ENCODE assay signal across 14 mouse cellular contexts in the genomic region with DNA sequence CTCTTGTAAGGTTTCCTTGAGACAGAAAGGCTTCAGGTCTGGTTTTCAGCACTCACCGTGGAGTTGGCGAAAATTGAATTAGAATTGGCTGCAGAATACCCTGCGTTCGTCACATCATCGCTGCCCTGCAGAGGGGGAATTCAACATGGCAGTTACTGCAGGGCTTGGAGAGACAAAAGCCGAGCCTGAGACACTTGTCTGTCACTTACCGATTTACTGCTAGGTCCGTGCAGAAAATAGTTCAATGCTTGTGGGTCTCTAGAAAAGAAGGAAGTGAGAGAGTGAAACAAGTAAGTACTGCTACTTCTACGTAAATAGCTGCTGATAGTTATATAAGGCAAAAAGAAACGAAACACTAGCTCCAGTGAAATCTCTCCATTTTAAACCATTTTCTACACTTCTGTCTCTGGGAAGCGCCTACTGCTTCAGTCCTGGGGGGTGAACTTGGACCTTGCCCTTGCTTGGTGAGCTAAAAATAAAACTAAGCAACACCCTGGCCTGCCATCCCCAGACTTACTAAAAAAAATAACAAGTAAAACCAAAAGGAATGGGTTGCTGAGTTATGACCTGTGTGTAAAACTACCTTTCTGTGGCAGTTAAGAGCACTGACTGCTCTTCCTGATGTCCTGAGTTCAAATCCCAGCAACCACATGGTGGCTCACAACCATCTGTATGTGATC. TPM values are rescaled to one million over a fixed set of nuclear protein-coding genes. Genes with fewer than 3 reads are reported as not detected.
A peak's percentile ranks its signal among the peaks of the same experiment; 100 is the strongest.
DNase-seq lines count a peak whose midpoint lies in the region; ATAC-seq and TF ChIP-seq lines count a peak whose summit lies in the region.
"Had no signal": no experiment of that assay in that cellular context is flagged by ENCODE, and none has a peak within 500 bp of the region (broad histone marks: within the 10 kb centered on the region; RNA-seq: fewer than 3 reads in every experiment).

No protein-coding gene starts in this region.

- peaks cover 40% of the 10 kb centered on the region for H3K36me3 ChIP-seq in megakaryocyte, embryonic 14.5 days (replicated peaks; ENCODE audit: low read length)
- H3K36me3 ChIP-seq in midbrain, embryonic 11.5 days (ENCODE audit: control insufficient read depth, insufficient read depth, low read length): peaks cover 1% of the 10 kb centered on the region; the same call in 1 of the 2 replicates

- H3K4me3 ChIP-seq in bone marrow, adult 2 months (replicated peaks; ENCODE audit: control insufficient read depth, low read depth, low read length): peak overlapping the region; percentile 37
- H3K4me3 ChIP-seq in megakaryocyte, embryonic 14.5 days (replicated peaks): peak overlapping the region; percentile 51
- no peak overlapping the region for H3K4me3 ChIP-seq in lung, adult 2 months (replicated peaks; ENCODE audit: extremely low read depth, low read depth, low read length)
- no peak overlapping the region for H3K4me3 ChIP-seq in midbrain, embryonic 11.5 days (ENCODE audit: low read depth, low read length)
- H3K4me3 ChIP-seq: embryonic facial prominence, embryonic 13.5 days; forebrain, embryonic 12.5 days; limb, embryonic 15.5 days had no signal

- H3K9me3 ChIP-seq in megakaryocyte, embryonic 14.5 days: no peaks in the 10 kb centered on the region
- H3K9me3 ChIP-seq in midbrain, embryonic 11.5 days (ENCODE audit: control insufficient read depth, low read length): no peaks in the 10 kb centered on the region
- H3K9me3 ChIP-seq: embryonic facial prominence, embryonic 13.5 days; forebrain, embryonic 12.5 days; limb, embryonic 15.5 days had no signal

- no peak for TF ChIP-seq CTCF in bone marrow, adult 2 months (IDR thresholded peaks at IDR 0.05; ENCODE audit: control insufficient read depth, insufficient read depth, low read length)
- no peak for TF ChIP-seq CTCF in lung, adult 2 months (IDR thresholded peaks at IDR 0.05; ENCODE audit: insufficient read depth, low read length)

- no peak overlapping the region for H3K4me2 ChIP-seq in midbrain, embryonic 11.5 days
- H3K4me2 ChIP-seq: embryonic facial prominence, embryonic 13.5 days; forebrain, embryonic 12.5 days; limb, embryonic 15.5 days had no signal

- ATAC-seq in midbrain, embryonic 11.5 days (ENCODE audit: low FRiP score): no peak

- 19% methylated on average over 11 of the region's 11 CpGs for WGBS in bone marrow, adult 2 months
- 83% methylated on average over 11 of the region's 11 CpGs for WGBS in lung, adult 2 months
- 93% methylated on average over 11 of the region's 11 CpGs for WGBS in midbrain, embryonic 11.5 days

- H3K9ac ChIP-seq in midbrain, embryonic 11.5 days (ENCODE audit: low read length): no peak overlapping the region
- H3K9ac ChIP-seq: embryonic facial prominence, embryonic 13.5 days; forebrain, embryonic 12.5 days; limb, embryonic 15.5 days had no signal

- no peaks in the 10 kb centered on the region for H3K27me3 ChIP-seq in megakaryocyte, embryonic 14.5 days (replicated peaks)
- no peaks in the 10 kb centered on the region for H3K27me3 ChIP-seq in midbrain, embryonic 11.5 days (ENCODE audit: control insufficient read depth, insufficient read depth, low read length)
- H3K27me3 ChIP-seq: embryonic facial prominence, embryonic 13.5 days; forebrain, embryonic 12.5 days; limb, embryonic 15.5 days had no signal

- peaks cover 4% of the 10 kb centered on the region; the same call in 1 of the 2 replicates for H3K4me1 ChIP-seq in bone marrow, adult 2 months (ENCODE audit: control insufficient read depth, insufficient read depth, low read length)
- peaks cover 44% of the 10 kb centered on the region for H3K4me1 ChIP-seq in megakaryocyte, embryonic 14.5 days
- H3K4me1 ChIP-seq in lung, adult 2 months (ENCODE audit: control insufficient read depth, insufficient read depth, low read length): peaks cover 14% of the 10 kb centered on the region
- no peaks in the 10 kb centered on the region for H3K4me1 ChIP-seq in midbrain, embryonic 11.5 days (ENCODE audit: control insufficient read depth, insufficient read depth, low read length)

- peak overlapping the region; percentile 72 for H3K27ac ChIP-seq in bone marrow, adult 2 months (ENCODE audit: control insufficient read depth, insufficient read depth, low read depth, low read length, poor library complexity)
- H3K27ac ChIP-seq in midbrain, embryonic 11.5 days (ENCODE audit: low read depth, low read length): no peak overlapping the region
- H3K27ac ChIP-seq: embryonic facial prominence, embryonic 13.5 days; forebrain, embryonic 12.5 days; limb, embryonic 15.5 days had no signal

- DNase-seq in kidney, adult 8-10 months: peak; percentile 49 to 56
- no peak for DNase-seq in kidney, postnatal 4 days
- peak; percentile 14 for DNase-seq in 416B (ENCODE audit: low read depth)
- DNase-seq in lung, adult 2 months: no peak
- no peak for DNase-seq in cerebellum, postnatal 4 days (ENCODE audit: low spot score in 2 of 2)
- no peak for DNase-seq in midbrain, embryonic 11.5 days (ENCODE audit: low spot score, missing footprints)
- DNase-seq: cerebellum, postnatal 14 days; gastrocnemius, postnatal 14 days; heart, postnatal 10 days had no signal

- no peak for TF ChIP-seq POLR2A in bone marrow, adult 2 months (IDR thresholded peaks at IDR 0.05; ENCODE audit: borderline replicate concordance, control insufficient read depth, low read depth, low read length)
- TF ChIP-seq POLR2A in lung, adult 2 months (IDR thresholded peaks at IDR 0.05; ENCODE audit: borderline replicate concordance, extremely low read depth, low read depth, low read length): no peak

RNA-seq across cellular contexts. Expression of a gene that starts 28.3 kb away (rescaled TPM):
- 3.7 and 16.0 TPM in 2 replicates for polyA plus RNA-seq in bone marrow, adult 2 months (2011; ENCODE audit: insufficient read depth, insufficient read length, low replicate concordance, missing spikeins)
- polyA plus RNA-seq in megakaryocyte, embryonic 14.5 days (2012; ENCODE audit: insufficient read depth, low replicate concordance): 0.62 and 1.8 TPM in 2 replicates
- polyA plus RNA-seq in lung, adult 2 months (2012; rRNA removed): 11.8 and 16.3 TPM in 2 replicates
- polyA plus RNA-seq in midbrain, embryonic 11.5 days (2014; fragmentation: Nextera tagmentation; extraction: Ambion mirVana): 5.8 and 6.4 TPM in 2 replicates

RNA-seq across cellular contexts. Expression of a gene that starts 47.5 kb away (rescaled TPM):
- 26.9 and 45.0 TPM in 2 replicates for polyA plus RNA-seq in bone marrow, adult 2 months (2011; ENCODE audit: insufficient read depth, insufficient read length, low replicate concordance, missing spikeins)
- polyA plus RNA-seq in megakaryocyte, embryonic 14.5 days (2012; ENCODE audit: insufficient read depth, low replicate concordance): 1.1 and 4.7 TPM in 2 replicates
- polyA plus RNA-seq in lung, adult 2 months (2012; rRNA removed): 14.3 and 21.6 TPM in 2 replicates
- polyA plus RNA-seq in midbrain, embryonic 11.5 days (2014; fragmentation: Nextera tagmentation; extraction: Ambion mirVana): 170 and 179 TPM in 2 replicates

RNA-seq across cellular contexts. Expression of a gene that starts 57.6 kb away (rescaled TPM):
- polyA plus RNA-seq in bone marrow, adult 2 months (2011; ENCODE audit: insufficient read depth, insufficient read length, low replicate concordance, missing spikeins): 18.3 and 18.7 TPM in 2 replicates
- 143 and 286 TPM in 2 replicates for polyA plus RNA-seq in megakaryocyte, embryonic 14.5 days (2012; ENCODE audit: insufficient read depth, low replicate concordance)
- 65.3 and 79.1 TPM in 2 replicates for polyA plus RNA-seq in lung, adult 2 months (2012; rRNA removed)
- 55.0 and 57.9 TPM in 2 replicates for polyA plus RNA-seq in midbrain, embryonic 11.5 days (2014; fragmentation: Nextera tagmentation; extraction: Ambion mirVana)

Comparison
In these comparisons a context has a peak if more than half of its experiments do, and no peak if none do; other contexts are left out.
1. DNase-seq: peak in kidney, adult 8-10 months (2 of 2) and 416B (single experiment); none in kidney, postnatal 4 days (0 of 2), lung, adult 2 months (single experiment), cerebellum, postnatal 4 days (0 of 2) and midbrain, embryonic 11.5 days (single experiment).
2. H3K4me3 ChIP-seq: peak in bone marrow, adult 2 months (single experiment) and megakaryocyte, embryonic 14.5 days (single experiment); none in lung, adult 2 months (single experiment) and midbrain, embryonic 11.5 days (single experiment).